ENCODE assay signal across 8 mouse cellular contexts in genomic region chr9:7216240-7216639, GRCm38 (mm10). TPM values are rescaled to one million over a fixed set of nuclear protein-coding genes. Genes with fewer than 3 reads are reported as not detected.
DNase-seq lines count a peak whose midpoint lies in the region; ATAC-seq and TF ChIP-seq lines count a peak whose summit lies in the region.

No protein-coding gene starts in this region.

- 53% methylated on average over 2 of the region's 2 CpGs for WGBS in midbrain, embryonic 11.5 days
- 45% methylated on average over 2 of the region's 2 CpGs for WGBS in midbrain, embryonic 10.5 days

- no peak for DNase-seq in gastrocnemius, adult 2 months
- no peak for DNase-seq in gastrocnemius, postnatal 10 days
- DNase-seq in midbrain, embryonic 11.5 days (ENCODE audit: low spot score, missing footprints): peak; percentile 84
- no peak for DNase-seq in midbrain, embryonic 10.5 days (ENCODE audit: low spot score)
- DNase-seq in c-Kit-positive CD71-positive TER-119-positive erythroid progenitor cells, embryonic 14.5 days (ENCODE audit: low spot score): peak; percentile 14
- peak; percentile 4 for DNase-seq in retina, postnatal 1 day
- DNase-seq in cerebellum, adult 8-10 months: no peak
- DNase-seq in cerebellum, postnatal 25 days: no peak

- no peak overlapping the region for H3K9ac ChIP-seq in midbrain, embryonic 11.5 days (ENCODE audit: low read length)

- H3K27ac ChIP-seq in gastrocnemius, adult 2 months: no peak overlapping the region
- H3K27ac ChIP-seq in midbrain, embryonic 11.5 days (ENCODE audit: low read depth, low read length): no peak overlapping the region
- H3K27ac ChIP-seq in midbrain, embryonic 10.5 days (replicated peaks): no peak overlapping the region

- peak; percentile 33; the same call in 1 of the 2 replicates for ATAC-seq in midbrain, embryonic 11.5 days (ENCODE audit: low FRiP score)

- no peaks in the 10 kb centered on the region for H3K4me1 ChIP-seq in midbrain, embryonic 11.5 days (ENCODE audit: control insufficient read depth, insufficient read depth, low read length)
- no peaks in the 10 kb centered on the region for H3K4me1 ChIP-seq in midbrain, embryonic 10.5 days

- no peak overlapping the region for H3K4me3 ChIP-seq in gastrocnemius, adult 2 months
- no peak overlapping the region for H3K4me3 ChIP-seq in midbrain, embryonic 11.5 days (ENCODE audit: low read depth, low read length)
- no peak overlapping the region for H3K4me3 ChIP-seq in midbrain, embryonic 10.5 days

- no peak overlapping the region for H3K4me2 ChIP-seq in midbrain, embryonic 11.5 days

- H3K9me3 ChIP-seq in midbrain, embryonic 11.5 days (ENCODE audit: control insufficient read depth, low read length): no peaks in the 10 kb centered on the region
- no peaks in the 10 kb centered on the region for H3K9me3 ChIP-seq in midbrain, embryonic 10.5 days (replicated peaks)

- peak; percentile 62 for TF ChIP-seq CTCF in gastrocnemius, adult 2 months (IDR thresholded peaks at IDR 0.05)

- H3K36me3 ChIP-seq in midbrain, embryonic 11.5 days (ENCODE audit: control insufficient read depth, insufficient read depth, low read length): no peaks in the 10 kb centered on the region
- peaks cover 22% of the 10 kb centered on the region for H3K36me3 ChIP-seq in midbrain, embryonic 10.5 days

- intact Hi-C loops in gastrocnemius, adult 2 months (cut with DNase I): loop anchor here (10.0 kb wide), 1 partner anchor 379 kb away; no protein-coding TSS in a partner anchor

- no peaks in the 10 kb centered on the region for H3K27me3 ChIP-seq in midbrain, embryonic 11.5 days (ENCODE audit: control insufficient read depth, insufficient read depth, low read length)
- H3K27me3 ChIP-seq in midbrain, embryonic 10.5 days (ENCODE audit: low read depth, poor library complexity, severe bottlenecking): no peaks in the 10 kb centered on the region

RNA-seq across cellular contexts. Expression of gene Dcun1d5, which starts 31.9 kb away (rescaled TPM):
- 10 to 100 TPM; 71.2 to 89.2 TPM for total RNA-seq in gastrocnemius, adult 2 months (2021)
- total RNA-seq in gastrocnemius, postnatal 10 days (2021): 10 to 100 TPM; 65.4 to 69.4 TPM
- polyA plus RNA-seq in midbrain, embryonic 11.5 days (2014; fragmentation: Nextera tagmentation; extraction: Ambion mirVana): 144 and 149 TPM in 2 replicates
- 103 and 114 TPM in 2 replicates for polyA plus RNA-seq in midbrain, embryonic 10.5 days (2016; fragmentation: Nextera tagmentation; extraction: Ambion mirVana)

RNA-seq across cellular contexts. Expression of gene Dync2h1, which starts 32.0 kb away (rescaled TPM):
- 1 to 10 TPM; 1.3 TPM for total RNA-seq in gastrocnemius, adult 2 months (2021)
- 1 to 10 TPM; 3.8 to 4.3 TPM for total RNA-seq in gastrocnemius, postnatal 10 days (2021)
- polyA plus RNA-seq in midbrain, embryonic 11.5 days (2014; fragmentation: Nextera tagmentation; extraction: Ambion mirVana): 29.1 and 29.6 TPM in 2 replicates
- polyA plus RNA-seq in midbrain, embryonic 10.5 days (2016; fragmentation: Nextera tagmentation; extraction: Ambion mirVana): 24.3 and 24.9 TPM in 2 replicates

RNA-seq across cellular contexts. Expression of gene Mmp13, which starts 56.1 kb away (rescaled TPM):
- total RNA-seq in gastrocnemius, adult 2 months (2021): not detected
- total RNA-seq in gastrocnemius, postnatal 10 days (2021): 10 to 100 TPM in 1 of 2 experiments, not detected in 1; 47.5 TPM
- polyA plus RNA-seq in midbrain, embryonic 11.5 days (2014; fragmentation: Nextera tagmentation; extraction: Ambion mirVana): not detected in 2 replicates
- not detected in 2 replicates for polyA plus RNA-seq in midbrain, embryonic 10.5 days (2016; fragmentation: Nextera tagmentation; extraction: Ambion mirVana)

Comparison
In these comparisons a context has a peak if more than half of its experiments do, and no peak if none do; other contexts are left out.
1. DNase-seq: peak in midbrain, embryonic 11.5 days (single experiment), c-Kit-positive CD71-positive TER-119-positive erythroid progenitor cells, embryonic 14.5 days (single experiment) and retina, postnatal 1 day (single experiment); none in gastrocnemius, adult 2 months (single experiment), gastrocnemius, postnatal 10 days (single experiment), midbrain, embryonic 10.5 days (single experiment), cerebellum, adult 8-10 months (single experiment) and cerebellum, postnatal 25 days (0 of 2).